Mouse (Mus musculus): Measurements from ENCODE around the gene Hs3st6. TPM values are rescaled to one million over a fixed set of nuclear protein-coding genes. Genes with fewer than 3 reads are reported as not detected.

Gene Hs3st6
- 4.2 and 12.5 TPM in 2 replicates for polyA plus RNA-seq (2015; fragmentation: Nextera tagmentation; extraction: Ambion mirVana)

GRCm38 (mm10) chr17:24752415-24753394, at the start of gene Hs3st6:
TSS of gene Hs3st6 (plus strand) at chr17:24752988.

GRCm38 (mm10) chr17:24706982-24707800, 45.6 kb upstream of the Hs3st6 start, which contains the start of gene Tbl3:
TSS of gene Tbl3 (minus strand) at chr17:24707660.

GRCm38 (mm10) chr17:24717943-24718342, 34.8 kb upstream of the Hs3st6 start, which contains the start of the genes Rnf151 and Rps2:
TSS of gene Rnf151 (minus strand) at chr17:24718063.
TSS of gene Rps2 (plus strand) at chr17:24718116.

GRCm38 (mm10) chr17:24724184-24724583, 28.6 kb upstream of the Hs3st6 start, which contains the start of gene Ndufb10:
TSS of gene Ndufb10 (minus strand) at chr17:24724478.

GRCm38 (mm10) chr17:24727618-24728017, 25.2 kb upstream of the Hs3st6 start, which contains the start of gene Rpl3l:
TSS of gene Rpl3l (plus strand) at chr17:24727820.

GRCm38 (mm10) chr17:24736330-24737051, 16.3 kb upstream of the Hs3st6 start, which contains the start of gene Msrb1:
TSS of gene Msrb1 (plus strand) at chr17:24736642.

GRCm38 (mm10) chr17:24803952-24804951, 51.5 kb downstream of the Hs3st6 start, which contains the start of gene Meiob:
TSS of gene Meiob (plus strand) at chr17:24804289.

Other genes with a start within 250 kb of the Hs3st6 start
- 37.0 and 46.7 TPM in 2 replicates for gene Traf7, start 225.1 kb upstream of the Hs3st6 start, polyA plus RNA-seq (2015; fragmentation: Nextera tagmentation; extraction: Ambion mirVana)
- gene Rab26, start 218.8 kb upstream of the Hs3st6 start, polyA plus RNA-seq (2015; fragmentation: Nextera tagmentation; extraction: Ambion mirVana) = 1.3 and 1.8 TPM in 2 replicates
- 16.5 and 20.0 TPM in 2 replicates for gene Pkd1, start 203.2 kb upstream of the Hs3st6 start, polyA plus RNA-seq (2015; fragmentation: Nextera tagmentation; extraction: Ambion mirVana)
- gene Tsc2, start 120.4 kb upstream of the Hs3st6 start, polyA plus RNA-seq (2015; fragmentation: Nextera tagmentation; extraction: Ambion mirVana) = 20.9 and 23.8 TPM in 2 replicates
- gene Nthl1, start 120.3 kb upstream of the Hs3st6 start, polyA plus RNA-seq (2015; fragmentation: Nextera tagmentation; extraction: Ambion mirVana) = 13.6 and 14.1 TPM in 2 replicates
- gene Slc9a3r2, start 102.7 kb upstream of the Hs3st6 start, polyA plus RNA-seq (2015; fragmentation: Nextera tagmentation; extraction: Ambion mirVana) = 61.7 and 66.2 TPM in 2 replicates
- not detected in 2 replicates for gene Npw, start 94.5 kb upstream of the Hs3st6 start, polyA plus RNA-seq (2015; fragmentation: Nextera tagmentation; extraction: Ambion mirVana)
- gene Zfp598, start 83.3 kb upstream of the Hs3st6 start, polyA plus RNA-seq (2015; fragmentation: Nextera tagmentation; extraction: Ambion mirVana) = 11.8 and 14.9 TPM in 2 replicates
- 14.5 and 51.8 TPM in 2 replicates for gene Syngr3, start 63.0 kb upstream of the Hs3st6 start, polyA plus RNA-seq (2015; fragmentation: Nextera tagmentation; extraction: Ambion mirVana)
- 36.3 and 36.6 TPM in 2 replicates for gene Gfer, start 56.8 kb upstream of the Hs3st6 start, polyA plus RNA-seq (2015; fragmentation: Nextera tagmentation; extraction: Ambion mirVana)
- 1.6 and 2.0 TPM in 2 replicates for gene Noxo1, start 56.8 kb upstream of the Hs3st6 start, polyA plus RNA-seq (2015; fragmentation: Nextera tagmentation; extraction: Ambion mirVana)
- 21.3 and 34.2 TPM in 2 replicates for gene Tbl3, start 45.3 kb upstream of the Hs3st6 start, polyA plus RNA-seq (2015; fragmentation: Nextera tagmentation; extraction: Ambion mirVana)
- gene Rnf151, start 34.9 kb upstream of the Hs3st6 start, polyA plus RNA-seq (2015; fragmentation: Nextera tagmentation; extraction: Ambion mirVana) = not detected in 2 replicates
- gene Rps2, start 34.9 kb upstream of the Hs3st6 start, polyA plus RNA-seq (2015; fragmentation: Nextera tagmentation; extraction: Ambion mirVana) = 872 and 948 TPM in 2 replicates
- 222 and 254 TPM in 2 replicates for gene Ndufb10, start 28.5 kb upstream of the Hs3st6 start, polyA plus RNA-seq (2015; fragmentation: Nextera tagmentation; extraction: Ambion mirVana)
- 0.46 and 0.58 TPM in 2 replicates for gene Rpl3l, start 25.2 kb upstream of the Hs3st6 start, polyA plus RNA-seq (2015; fragmentation: Nextera tagmentation; extraction: Ambion mirVana)
- 47.7 and 55.8 TPM in 2 replicates for gene Msrb1, start 16.3 kb upstream of the Hs3st6 start, polyA plus RNA-seq (2015; fragmentation: Nextera tagmentation; extraction: Ambion mirVana)
- gene Meiob, start 51.3 kb downstream of the Hs3st6 start, polyA plus RNA-seq (2015; fragmentation: Nextera tagmentation; extraction: Ambion mirVana) = 1.0 and 1.3 TPM in 2 replicates
- gene Hagh, start 87.2 kb downstream of the Hs3st6 start, polyA plus RNA-seq (2015; fragmentation: Nextera tagmentation; extraction: Ambion mirVana) = 56.0 and 73.6 TPM in 2 replicates
- 19.9 and 26.7 TPM in 2 replicates for gene Fahd1, start 97.4 kb downstream of the Hs3st6 start, polyA plus RNA-seq (2015; fragmentation: Nextera tagmentation; extraction: Ambion mirVana)
- gene Igfals, start 113.0 kb downstream of the Hs3st6 start, polyA plus RNA-seq (2015; fragmentation: Nextera tagmentation; extraction: Ambion mirVana) = 0.32 and 0.88 TPM in 2 replicates
- 47.2 and 66.1 TPM in 2 replicates for gene Nubp2, start 133.4 kb downstream of the Hs3st6 start, polyA plus RNA-seq (2015; fragmentation: Nextera tagmentation; extraction: Ambion mirVana)
- gene Spsb3, start 133.7 kb downstream of the Hs3st6 start, polyA plus RNA-seq (2015; fragmentation: Nextera tagmentation; extraction: Ambion mirVana) = 35.1 and 41.0 TPM in 2 replicates
- 23.7 and 39.5 TPM in 2 replicates for gene Eme2, start 142.1 kb downstream of the Hs3st6 start, polyA plus RNA-seq (2015; fragmentation: Nextera tagmentation; extraction: Ambion mirVana)
- 124 and 213 TPM in 2 replicates for gene Mrps34, start 142.1 kb downstream of the Hs3st6 start, polyA plus RNA-seq (2015; fragmentation: Nextera tagmentation; extraction: Ambion mirVana)
- gene Nme3, start 143.5 kb downstream of the Hs3st6 start, polyA plus RNA-seq (2015; fragmentation: Nextera tagmentation; extraction: Ambion mirVana) = 122 and 135 TPM in 2 replicates
- gene Mapk8ip3, start 184.0 kb downstream of the Hs3st6 start, polyA plus RNA-seq (2015; fragmentation: Nextera tagmentation; extraction: Ambion mirVana) = 22.8 and 25.6 TPM in 2 replicates
- 40.1 and 42.0 TPM in 2 replicates for gene Jpt2, start 207.7 kb downstream of the Hs3st6 start, polyA plus RNA-seq (2015; fragmentation: Nextera tagmentation; extraction: Ambion mirVana)